8 mouse cellular contexts compared by ENCODE assay signal in the genomic region with DNA sequence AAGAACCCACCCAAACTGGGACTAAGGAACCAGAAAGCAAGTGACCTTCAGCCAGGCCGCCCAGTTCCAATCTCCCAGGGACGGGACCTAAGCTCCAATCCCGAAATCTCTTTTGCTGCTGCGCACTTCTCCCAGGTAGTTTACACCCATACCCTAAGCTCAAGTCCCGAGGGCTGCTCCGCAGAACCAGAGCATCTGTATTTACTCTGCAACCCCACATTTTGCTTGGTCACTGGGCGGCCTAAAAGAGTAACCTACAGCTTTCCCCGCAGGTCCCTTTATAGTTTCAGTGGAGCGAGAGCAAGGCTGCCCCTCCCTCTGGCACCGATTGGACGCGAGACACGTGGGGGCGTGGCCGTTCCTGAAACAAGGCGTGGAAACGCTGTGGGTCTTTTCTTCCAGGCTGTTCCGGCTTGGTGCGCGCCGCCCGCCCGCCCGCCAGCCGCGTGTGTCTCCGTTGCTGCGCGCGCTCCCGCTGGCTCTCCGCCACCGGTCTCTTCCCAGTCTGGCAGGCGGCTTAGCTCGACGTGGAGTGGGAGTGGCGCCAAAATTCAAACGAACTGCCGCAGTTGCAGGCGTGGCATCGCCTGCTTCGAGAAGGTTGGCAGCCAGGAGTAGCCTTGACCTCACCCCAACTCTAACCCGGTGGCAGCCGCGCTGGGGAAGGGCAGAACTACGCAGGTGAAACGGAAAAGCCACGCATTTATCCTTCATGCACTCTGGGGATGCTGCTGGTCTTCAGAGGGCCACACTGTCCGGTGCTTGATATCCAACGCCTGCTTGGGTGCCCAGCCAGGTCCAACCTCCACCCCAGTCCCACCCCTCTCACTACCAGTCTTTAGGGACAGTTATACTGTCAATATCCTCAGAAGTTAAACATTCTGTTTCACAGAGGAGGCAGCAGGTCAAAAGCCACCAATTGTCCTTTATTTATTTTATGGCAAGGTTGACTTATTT. TPM values are rescaled to one million over a fixed set of nuclear protein-coding genes. Genes with fewer than 3 reads are reported as not detected.
DNase-seq lines count a peak whose midpoint lies in the region; ATAC-seq and TF ChIP-seq lines count a peak whose summit lies in the region.
"Not testable (repeated sequence)": the region's sequence is repeated elsewhere in the genome, so short reads cannot be mapped to it uniquely, and the experiment has no call there.

No protein-coding gene starts in this region.

- DNase-seq in ES-CJ7 (ENCODE audit: low read depth, low spot score), result peak; percentile 95
- DNase-seq in cerebellum, adult 11 months, result peak; percentile 97
- DNase-seq in heart, postnatal 36 days, result peak; percentile 99 to 100
- peak; percentile 97 to 100 for DNase-seq in layer of hippocampus, adult 2 months (ENCODE audit: low spot score in 2 of 2)
- DNase-seq in lung, embryonic 14.5 days, result peak; percentile 97
- peak; percentile 95 for DNase-seq in thymus, adult 2 months

- H3K27ac ChIP-seq in forebrain, embryonic 16.5 days (ENCODE audit: low read length); layer of hippocampus, adult 2 months; lung, embryonic 14.5 days (ENCODE audit: low read depth); olfactory bulb, adult 2 months (ENCODE audit: insufficient read depth, low read depth, low read length); thymus, adult 2 months (ENCODE audit: control insufficient read depth, insufficient read depth, low read length): not testable (repeated sequence)

- not testable (repeated sequence) for H3K27me3 ChIP-seq in forebrain, embryonic 16.5 days (replicated peaks; ENCODE audit: control insufficient read depth, insufficient read depth, low read length); lung, embryonic 14.5 days (ENCODE audit: insufficient read depth, low read length); thymus, adult 2 months (ENCODE audit: control insufficient read depth, insufficient read depth, low read length)

- TF ChIP-seq POLR2A in olfactory bulb, adult 2 months (IDR thresholded peaks at IDR 0.05; ENCODE audit: insufficient read depth, low read depth, low read length), result not testable (repeated sequence)
- 0 out of 2 replicates have a peak, but pooled peaks have one; percentile 29 for TF ChIP-seq POLR2A in thymus, adult 2 months (IDR thresholded peaks at IDR 0.05; ENCODE audit: control insufficient read depth, extremely low read depth, insufficient read depth, low read length, poor library complexity)

- not testable (repeated sequence) for H3K4me1 ChIP-seq in forebrain, embryonic 16.5 days (replicated peaks; ENCODE audit: control insufficient read depth, insufficient read depth, low read length); lung, embryonic 14.5 days (ENCODE audit: insufficient read depth); olfactory bulb, adult 2 months (ENCODE audit: control insufficient read depth, insufficient read depth, low read length); thymus, adult 2 months (replicated peaks; ENCODE audit: control insufficient read depth, insufficient read depth, low read length)

- H3K4me3 ChIP-seq in forebrain, embryonic 16.5 days (replicated peaks; ENCODE audit: low read length), result peak overlapping the region; percentile 41
- H3K4me3 ChIP-seq in layer of hippocampus, adult 2 months, result peak overlapping the region; percentile 58
- peak overlapping the region; percentile 28 for H3K4me3 ChIP-seq in lung, embryonic 14.5 days (ENCODE audit: low read depth, low read length)
- peak overlapping the region; percentile 51 for H3K4me3 ChIP-seq in olfactory bulb, adult 2 months (ENCODE audit: insufficient read depth, low read depth, low read length)
- H3K4me3 ChIP-seq in thymus, adult 2 months (ENCODE audit: control insufficient read depth, insufficient read depth, low read length), result peak overlapping the region; percentile 47

- not testable (repeated sequence) for H3K9me3 ChIP-seq in forebrain, embryonic 16.5 days (ENCODE audit: control insufficient read depth, low read length); lung, embryonic 14.5 days (ENCODE audit: low read depth, low read length)

- H3K9ac ChIP-seq in forebrain, embryonic 16.5 days (replicated peaks; ENCODE audit: low read depth, low read length); lung, embryonic 14.5 days: not testable (repeated sequence)

- not testable (repeated sequence) for H3K36me3 ChIP-seq in forebrain, embryonic 16.5 days (ENCODE audit: control insufficient read depth, insufficient read depth); lung, embryonic 14.5 days (ENCODE audit: insufficient read depth); thymus, adult 2 months (ENCODE audit: control insufficient read depth, insufficient read depth, low read length)

- TF ChIP-seq CTCF in layer of hippocampus, adult 2 months (conservative IDR thresholded peaks at IDR 0.05); lung, embryonic 14.5 days (IDR thresholded peaks at IDR 0.05; ENCODE audit: low read depth); olfactory bulb, adult 2 months (IDR thresholded peaks at IDR 0.05; ENCODE audit: insufficient read depth, low read depth, low read length); thymus, adult 2 months (IDR thresholded peaks at IDR 0.05; ENCODE audit: borderline replicate concordance, control insufficient read depth, extremely low read depth, insufficient read depth, low read length, poor library complexity): not testable (repeated sequence)

- H3K4me2 ChIP-seq in forebrain, embryonic 16.5 days (ENCODE audit: low read length), result peak overlapping the region; percentile 52
- peak overlapping the region; percentile 54 for H3K4me2 ChIP-seq in lung, embryonic 14.5 days

- peak; percentile 99 for ATAC-seq in forebrain, embryonic 16.5 days
- ATAC-seq in lung, embryonic 14.5 days (ENCODE audit: insufficient read depth), result peak; percentile 99

- under 1% methylated on average over 42 of the region's 50 CpGs for WGBS in forebrain, embryonic 16.5 days
- under 1% methylated on average over 46 of the region's 50 CpGs for WGBS in lung, embryonic 14.5 days
- WGBS in olfactory bulb, adult 2 months, result 2% methylated on average over 50 of the region's 50 CpGs
- WGBS in thymus, adult 2 months, result 2% methylated on average over 48 of the region's 50 CpGs

- intact Hi-C loops in heart, postnatal 36 days (cut with DNase I), result not testable (repeated sequence)

RNA-seq across cellular contexts. Expression of gene Trim43a, which starts 18.8 kb away (rescaled TPM):
- 0.20 and 0.24 TPM in 2 replicates for polyA plus RNA-seq in forebrain, embryonic 16.5 days (2015; fragmentation: Nextera tagmentation; extraction: Ambion mirVana)
- total RNA-seq in heart, postnatal 36 days (2021), result under 1 TPM in 1 of 2 experiments, not detected in 1; 0.16 TPM
- 1 to 10 TPM; 1.3 to 1.6 TPM for total RNA-seq in layer of hippocampus, adult 2 months (2021)
- polyA plus RNA-seq in lung, embryonic 14.5 days (2014; fragmentation: Nextera tagmentation; extraction: Ambion mirVana), result 0.12 TPM in 1 of 2 replicates, not detected in the other
- polyA plus RNA-seq in olfactory bulb, adult 2 months (2012; ENCODE audit: insufficient read depth, insufficient read length, low replicate concordance, missing spikeins), result not detected in 2 replicates
- polyA plus RNA-seq in thymus, adult 2 months (2012; rRNA removed), result 0.06 and 0.11 TPM in 2 replicates

RNA-seq across cellular contexts. Expression of gene Zfp949, which starts 51.7 kb away (rescaled TPM):
- 14.7 and 16.8 TPM in 2 replicates for polyA plus RNA-seq in forebrain, embryonic 16.5 days (2015; fragmentation: Nextera tagmentation; extraction: Ambion mirVana)
- total RNA-seq in heart, postnatal 36 days (2021), result 10 to 100 TPM in 1 of 2 experiments, 1 to 10 TPM in 1; 9.2 to 10.1 TPM
- 10 to 100 TPM; 21.8 to 25.0 TPM for total RNA-seq in layer of hippocampus, adult 2 months (2021)
- 7.6 and 8.4 TPM in 2 replicates for polyA plus RNA-seq in lung, embryonic 14.5 days (2014; fragmentation: Nextera tagmentation; extraction: Ambion mirVana)
- not detected in 2 replicates for polyA plus RNA-seq in olfactory bulb, adult 2 months (2012; ENCODE audit: insufficient read depth, insufficient read length, low replicate concordance, missing spikeins)
- polyA plus RNA-seq in thymus, adult 2 months (2012; rRNA removed), result 6.3 and 8.6 TPM in 2 replicates
